Mouse (Mus musculus): ENCODE measurements around the gene Gm20867.
"Not testable (repeated sequence)": the region's sequence is repeated elsewhere in the genome, so short reads cannot be mapped to it uniquely, and the experiment has no call there.

Gene Gm20867

GRCm38 (mm10) chrY:77963104-77963503 is at the start of gene Gm20867:
Gene Gm20867 (minus strand): TSS chrY:77963204.
- not testable (repeated sequence) for DNase-seq (ENCODE audit: low spot score)
